Mouse (Mus musculus) neural tube, embryonic 10.5 days (tissue): ENCODE measurements around the gene Obscn.

Experiments used
- DNase-seq: peaks from one replicate; pipeline ENCODE4 v3.0.0-alpha.2; 2017; ENCODE audit warnings: low spot score; ENCODE audit errors: extremely low spot score

Obscn gene

DNA sequence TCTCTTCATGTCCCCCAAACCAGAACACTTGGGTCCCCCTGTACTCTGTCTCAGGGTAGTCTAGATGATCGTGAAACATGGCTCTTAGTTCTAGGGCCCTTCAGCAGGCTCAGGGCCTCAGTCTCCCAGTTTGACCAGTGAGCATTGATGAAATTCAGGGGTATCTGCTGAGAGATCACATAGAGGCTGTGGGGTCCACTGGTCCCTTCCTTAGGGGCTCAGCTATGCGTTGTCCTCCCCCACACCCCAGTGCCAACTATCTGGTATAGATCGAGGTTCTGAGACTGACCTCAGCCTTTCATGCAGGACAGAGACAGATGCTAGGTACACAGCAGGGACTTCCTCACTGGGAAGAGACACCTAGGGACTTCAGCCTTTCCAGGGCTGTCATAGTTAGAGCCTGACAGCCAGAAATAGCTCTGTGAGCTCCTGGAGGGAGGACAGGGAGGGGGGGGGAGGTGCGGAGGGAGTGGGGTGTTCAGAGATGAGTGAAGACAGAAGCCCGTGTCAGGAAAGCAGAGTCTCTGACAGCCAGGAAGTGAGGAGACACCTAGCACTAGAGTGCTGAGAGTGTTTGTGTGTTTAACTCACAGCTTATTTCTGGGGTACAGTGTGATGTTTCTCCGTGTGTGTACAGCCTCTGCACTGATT lies 152.4 kb downstream of the Obscn start:
- DNase-seq, result no peak

- no peak for DNase-seq
These were observed 153.6 kb downstream of the Obscn start for GRCm38 (mm10) chr11:58982471-58983097.

GRCm38 (mm10) chr11:58981541-58982447 lies 154.4 kb downstream of the Obscn start:
- no peak for DNase-seq

DNA sequence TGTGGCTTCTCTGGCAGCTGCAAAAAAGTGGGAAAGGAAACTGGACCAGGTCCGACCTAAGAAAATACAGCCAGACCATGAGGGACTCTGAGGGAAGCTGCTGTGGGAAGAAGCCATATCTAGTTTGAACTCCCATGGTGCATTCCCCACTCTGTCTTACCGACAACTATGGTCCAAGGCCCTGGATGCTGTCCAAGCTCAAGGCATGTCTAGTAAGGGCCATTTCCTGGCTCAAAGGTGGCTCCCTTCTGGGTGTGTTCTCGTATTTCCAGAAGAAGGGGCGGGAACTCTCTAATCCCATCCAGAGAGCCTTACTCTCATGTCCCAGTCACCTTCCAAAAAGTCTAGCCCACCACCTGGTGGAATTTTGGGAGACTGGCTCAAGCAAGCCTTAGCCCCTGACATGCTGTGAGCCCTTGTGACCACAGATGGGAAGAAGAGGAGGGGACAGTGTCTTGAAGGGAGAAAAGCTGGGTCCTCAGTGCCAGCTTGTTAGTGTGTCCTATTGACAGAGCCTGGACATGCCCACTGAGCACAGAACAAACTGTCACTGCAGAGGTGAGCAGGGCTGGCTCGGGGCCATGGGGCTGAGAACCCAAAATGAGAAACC lies 155.7 kb downstream of the Obscn start:
- no peak for DNase-seq

GRCm38 (mm10) chr11:58979661-58980060 lies 156.5 kb downstream of the Obscn start:
- DNase-seq, result no peak

GRCm38 (mm10) chr11:58979183-58979582 lies 157.0 kb downstream of the Obscn start:
- no peak for DNase-seq

DNA sequence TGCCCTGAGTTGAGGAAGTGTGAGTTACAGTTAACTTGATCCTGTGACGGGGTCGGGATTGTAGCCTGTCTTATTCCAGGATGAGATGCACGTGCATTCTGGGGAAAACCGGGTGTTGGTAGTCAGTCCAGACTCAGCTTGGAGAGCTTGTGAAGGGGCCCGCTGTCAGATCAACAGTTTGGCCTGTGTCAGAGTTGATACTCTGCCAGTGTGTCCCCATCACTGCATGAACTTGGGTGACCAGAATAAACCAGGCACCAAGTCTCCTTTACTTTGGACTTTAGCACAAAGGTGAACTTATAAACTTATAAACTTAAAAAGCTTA lies 157.5 kb downstream of the Obscn start:
- no peak for DNase-seq

GRCm38 (mm10) chr11:58978027-58978705 lies 158.0 kb downstream of the Obscn start, which contains the start of gene Trim11:
TSS of gene Trim11 (plus strand) at chr11:58978093.
- DNase-seq, result peak; percentile 72

DNA sequence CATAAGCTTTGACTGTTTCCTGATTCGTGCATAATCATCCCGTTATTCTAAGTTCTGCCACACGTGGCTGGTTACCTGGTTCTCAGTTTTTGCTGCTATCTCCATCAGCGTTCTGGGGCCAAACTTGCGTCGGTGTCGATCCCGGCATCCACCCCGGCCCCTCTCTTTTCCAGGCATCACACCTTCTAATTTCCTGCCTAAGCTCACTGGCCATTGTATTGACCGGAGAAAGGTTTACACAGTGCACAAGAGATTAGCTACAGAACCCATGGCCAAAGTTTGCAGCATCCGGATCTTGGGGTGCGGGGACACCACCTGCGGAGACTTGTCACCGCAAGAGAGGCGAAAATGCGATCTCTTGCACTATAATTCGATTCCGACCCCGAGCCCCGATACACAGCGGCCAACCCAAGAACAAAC lies 158.6 kb downstream of the Obscn start:
- no peak for DNase-seq

DNA sequence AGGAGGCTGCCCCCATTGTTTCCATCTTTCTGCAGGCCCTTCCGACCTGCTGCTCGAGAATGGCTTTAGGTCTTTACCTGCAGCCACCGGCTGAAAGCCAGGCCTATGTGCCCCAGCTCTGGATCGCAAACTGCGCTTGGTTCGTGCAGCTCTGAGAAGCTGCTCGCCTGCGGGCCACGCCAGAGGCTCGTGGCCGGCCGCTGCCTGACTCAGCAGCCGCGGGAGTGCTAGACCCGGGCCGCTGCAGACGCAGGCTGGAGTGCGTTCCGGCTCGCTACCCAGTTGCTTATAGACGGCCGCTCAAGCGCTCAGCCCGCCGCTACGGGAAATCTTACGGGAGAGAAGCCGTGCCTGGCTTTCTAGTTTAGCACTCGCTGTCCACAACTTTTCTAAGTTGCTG lies 159.1 kb downstream of the Obscn start:
- peak; percentile 50 for DNase-seq

DNA sequence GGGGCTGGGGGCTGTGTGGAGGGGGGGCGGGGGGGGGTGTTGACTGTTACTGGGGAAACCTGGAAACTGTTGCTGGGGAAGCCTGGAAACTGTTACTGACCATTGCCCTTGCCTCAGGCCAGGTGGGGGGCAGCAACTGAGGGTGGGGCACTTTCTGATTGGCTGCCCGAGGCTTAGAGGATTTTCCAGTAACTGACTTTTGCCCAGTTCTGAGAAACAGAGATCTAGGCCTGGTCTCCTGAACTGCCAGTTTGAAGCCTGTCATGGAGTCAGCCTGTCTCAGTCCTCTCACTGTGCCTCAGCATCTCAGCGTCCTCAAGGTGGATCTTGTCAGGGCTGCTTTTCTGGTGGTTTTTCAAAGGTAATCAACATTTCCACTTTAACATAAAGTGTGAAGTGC lies 161.8 kb downstream of the Obscn start:
- no peak for DNase-seq

GRCm38 (mm10) chr11:58971796-58972195 lies 164.4 kb downstream of the Obscn start:
- no peak for DNase-seq

GRCm38 (mm10) chr11:58970831-58971530 lies 165.2 kb downstream of the Obscn start:
- no peak for DNase-seq

DNA sequence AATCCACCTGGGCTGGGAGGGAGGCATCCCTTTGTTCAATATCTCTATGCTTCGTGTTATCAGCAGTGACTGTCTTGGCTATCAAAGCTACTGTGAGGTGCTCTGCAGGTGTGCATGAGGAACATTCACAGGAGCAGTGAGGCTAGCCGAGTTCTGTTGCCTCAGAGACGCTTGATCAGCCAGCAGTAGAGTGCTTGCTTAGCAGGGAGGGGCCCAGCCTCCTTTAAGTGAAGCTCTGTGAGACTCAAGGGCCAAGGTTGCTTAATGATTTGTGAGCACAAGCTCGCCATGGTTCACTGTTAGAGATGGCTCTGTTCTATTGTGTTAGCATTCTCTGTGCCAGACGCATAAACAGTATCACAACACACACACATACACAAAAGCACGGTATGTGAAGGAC lies 166.5 kb downstream of the Obscn start:
- DNase-seq, result no peak

GRCm38 (mm10) chr11:58969027-58969426 lies 167.2 kb downstream of the Obscn start:
- no peak for DNase-seq

DNA sequence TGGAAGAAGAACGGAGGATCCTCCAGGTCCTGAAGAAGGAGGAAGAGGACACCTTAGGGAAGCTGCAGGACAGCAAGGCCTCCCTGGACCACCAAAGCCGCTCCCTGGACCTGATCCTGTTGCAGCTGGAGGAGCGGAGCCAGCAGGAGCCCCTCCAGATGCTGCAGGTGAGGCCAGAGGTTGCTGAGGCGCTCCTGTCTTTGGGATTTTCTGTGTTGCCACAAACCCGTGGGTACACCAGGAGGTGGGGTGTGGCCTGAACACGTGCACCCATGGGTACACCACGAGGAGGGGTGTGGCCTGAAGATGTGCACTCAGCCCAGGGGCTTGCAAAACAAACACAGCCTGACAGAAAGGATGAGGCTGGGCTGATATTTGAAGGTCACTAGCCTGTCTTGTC lies 167.7 kb downstream of the Obscn start:
- no peak for DNase-seq

- DNase-seq, result no peak
These were observed 168.9 kb downstream of the Obscn start for GRCm38 (mm10) chr11:58967346-58967745.

GRCm38 (mm10) chr11:58965001-58965760 lies 171.0 kb downstream of the Obscn start:
- no peak for DNase-seq

DNA sequence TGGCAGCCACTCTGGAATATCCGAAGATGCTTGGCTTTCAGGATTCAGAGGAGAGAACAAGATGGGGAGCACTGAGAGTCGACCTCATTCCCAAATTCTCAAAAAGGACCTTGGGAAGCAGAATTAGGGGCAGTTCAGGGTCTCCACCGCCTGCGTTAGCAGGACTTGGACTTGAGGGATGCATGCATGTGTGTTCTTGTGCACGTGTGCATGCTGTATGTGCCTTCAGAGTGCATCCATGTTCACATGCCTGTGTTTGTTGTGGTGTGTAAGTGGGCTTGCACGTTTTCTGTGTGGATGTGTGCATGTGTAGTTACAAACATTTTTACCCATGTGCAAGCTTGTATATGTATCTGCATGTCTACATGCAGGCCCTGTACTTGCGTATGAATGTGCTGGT lies 172.0 kb downstream of the Obscn start:
- DNase-seq, result no peak

- DNase-seq, result no peak
These were observed 172.7 kb downstream of the Obscn start for GRCm38 (mm10) chr11:58963543-58963942.
